Mouse (Mus musculus): ENCODE data around the gene Gripap1. TPM values are rescaled to one million over a fixed set of nuclear protein-coding genes. Genes with fewer than 3 reads are reported as not detected.
"Not testable (repeated sequence)": the region's sequence is repeated elsewhere in the genome, so short reads cannot be mapped to it uniquely, and the experiment has no call there.

Gene Gripap1
- polyA plus RNA-seq, 1 experiment from 2014 or later, result 50.1 TPM

- WGBS, result 74% methylated on average over 4 of the region's 4 CpGs
- Histone ChIP-seq H3K9me3 (no peaks in the 10 kb centered on the region), H3K4me3 (no peak overlapping the region), H3K4me2 (no peak overlapping the region), H3K36me3 (no peaks in the 10 kb centered on the region), H3K4me1 (no peaks in the 10 kb centered on the region), H3K9ac (no peak overlapping the region), H3K27ac (no peak overlapping the region), H3K27me3 (no peaks in the 10 kb centered on the region)
- no peak for ATAC-seq (ENCODE audit: insufficient number of reproducible peaks, insufficient read depth, low FRiP score, low TSS enrichment, low read depth)
Measured at GRCm38 (mm10) chrX:7782603-7783092, 6.9 kb upstream of the Gripap1 start.

- 29% methylated on average over 5 of the region's 5 CpGs for WGBS
- Histone ChIP-seq H3K4me1 (peaks cover 4% of the 10 kb centered on the region), H3K36me3 (peaks cover 5% of the 10 kb centered on the region; the same call in 1 of the 2 replicates), H3K9ac (peak overlapping the region; percentile 69), H3K9me3 (no peaks in the 10 kb centered on the region), H3K4me2 (peak overlapping the region; percentile 63), H3K27ac (no peak overlapping the region), H3K4me3 (peak overlapping the region; percentile 55), H3K27me3 (no peaks in the 10 kb centered on the region)
- ATAC-seq (ENCODE audit: insufficient number of reproducible peaks, insufficient read depth, low FRiP score, low TSS enrichment, low read depth), result no peak
Measured at GRCm38 (mm10) chrX:7790309-7790708, 744 bp downstream of the Gripap1 start.

GRCm38 (mm10) chrX:7793361-7793760 lies 3.8 kb downstream of the Gripap1 start:
- H3K27me3 ChIP-seq, result no peaks in the 10 kb centered on the region
- 57% methylated on average over 3 of the region's 3 CpGs for WGBS
- no peak overlapping the region for H3K27ac ChIP-seq
- no peak overlapping the region for H3K9ac ChIP-seq
- no peak overlapping the region for H3K4me3 ChIP-seq
- no peaks in the 10 kb centered on the region for H3K9me3 ChIP-seq
- no peak for ATAC-seq (ENCODE audit: insufficient number of reproducible peaks, insufficient read depth, low FRiP score, low TSS enrichment, low read depth)
- no peak overlapping the region for H3K4me2 ChIP-seq
- peaks cover 4% of the 10 kb centered on the region for H3K4me1 ChIP-seq
- peaks cover 5% of the 10 kb centered on the region; the same call in 1 of the 2 replicates for H3K36me3 ChIP-seq

GRCm38 (mm10) chrX:7795016-7795415 lies 5.5 kb downstream of the Gripap1 start:
- H3K27me3 ChIP-seq, result no peaks in the 10 kb centered on the region
- H3K9me3 ChIP-seq, result no peaks in the 10 kb centered on the region
- H3K4me1 ChIP-seq, result peaks cover 4% of the 10 kb centered on the region
- no peak overlapping the region for H3K4me2 ChIP-seq
- H3K9ac ChIP-seq, result no peak overlapping the region
- ATAC-seq (ENCODE audit: insufficient number of reproducible peaks, insufficient read depth, low FRiP score, low TSS enrichment, low read depth), result no peak
- peaks cover 14% of the 10 kb centered on the region for H3K36me3 ChIP-seq
- WGBS, result 28% methylated on average over 7 of the region's 7 CpGs
- H3K27ac ChIP-seq, result no peak overlapping the region
- no peak overlapping the region for H3K4me3 ChIP-seq

GRCm38 (mm10) chrX:7797327-7797726 lies 7.8 kb downstream of the Gripap1 start:
- Histone ChIP-seq H3K4me1 (no peaks in the 10 kb centered on the region), H3K9me3 (no peaks in the 10 kb centered on the region), H3K4me3 (no peak overlapping the region), H3K9ac (no peak overlapping the region), H3K4me2 (no peak overlapping the region), H3K36me3 (peaks cover 25% of the 10 kb centered on the region), H3K27ac (no peak overlapping the region), H3K27me3 (no peaks in the 10 kb centered on the region)
- no peak for ATAC-seq (ENCODE audit: insufficient number of reproducible peaks, insufficient read depth, low FRiP score, low TSS enrichment, low read depth)
- 77% methylated on average over 3 of the region's 3 CpGs for WGBS

- 82% methylated on average over 2 of the region's 2 CpGs for whole genome bisulfite sequencing
Measured at GRCm38 (mm10) chrX:7802157-7802556, 12.6 kb downstream of the Gripap1 start.

GRCm38 (mm10) chrX:7815016-7815415 lies 25.5 kb downstream of the Gripap1 start:
- H3K4me2 ChIP-seq; H3K27me3 ChIP-seq; H3K9ac ChIP-seq; H3K4me3 ChIP-seq; H3K9me3 ChIP-seq; H3K4me1 ChIP-seq; H3K27ac ChIP-seq; ATAC-seq (ENCODE audit: insufficient number of reproducible peaks, insufficient read depth, low FRiP score, low TSS enrichment, low read depth): not testable (repeated sequence)
- WGBS, result 60% methylated on average over 8 of the region's 8 CpGs
- H3K36me3 ChIP-seq, result peaks cover 51% of the 10 kb centered on the region

More at GRCm38 (mm10) chrX:7802157-7802556, 12.6 kb downstream of the Gripap1 start:
- not testable (repeated sequence) for H3K9ac ChIP-seq; ATAC-seq (ENCODE audit: insufficient number of reproducible peaks, insufficient read depth, low FRiP score, low TSS enrichment, low read depth); H3K27me3 ChIP-seq; H3K9me3 ChIP-seq; H3K4me3 ChIP-seq; H3K4me1 ChIP-seq; H3K27ac ChIP-seq; H3K4me2 ChIP-seq
- peaks cover 36% of the 10 kb centered on the region for H3K36me3 ChIP-seq

- peak within 1 kb of the TSS; percentile 64 for H3K9ac ChIP-seq
- H3K4me3 ChIP-seq, result peak within 1 kb of the TSS; percentile 49
- no peaks in the 10 kb centered on the region for H3K4me1 ChIP-seq
- no peaks in the 10 kb centered on the region for H3K9me3 ChIP-seq
- ATAC-seq (ENCODE audit: insufficient number of reproducible peaks, insufficient read depth, low FRiP score, low TSS enrichment, low read depth), result peak; percentile 58; the same call in 1 of the 2 replicates
- H3K27me3 ChIP-seq, result no peaks in the 10 kb centered on the region
- 33% methylated on average over 24 of the region's 24 CpGs for WGBS
- H3K4me2 ChIP-seq, result peak within 1 kb of the TSS; percentile 67
- no peak within 1 kb of the TSS for H3K27ac ChIP-seq
- H3K36me3 ChIP-seq, result peaks cover 21% of the 10 kb centered on the region; the same call in 1 of the 2 replicates
Measured at GRCm38 (mm10) chrX:7821865-7822779, 32.6 kb downstream of the Gripap1 start, which contains the start of gene Kcnd1. Gene Kcnd1 (plus strand): TSS chrX:7822289.

GRCm38 (mm10) chrX:7837146-7837545 lies 47.6 kb downstream of the Gripap1 start:
- Histone ChIP-seq H3K4me2 (no peak overlapping the region), H3K9ac (no peak overlapping the region), H3K36me3 (no peaks in the 10 kb centered on the region), H3K4me3 (no peak overlapping the region), H3K27me3 (no peaks in the 10 kb centered on the region), H3K27ac (no peak overlapping the region), H3K9me3 (no peaks in the 10 kb centered on the region), H3K4me1 (no peaks in the 10 kb centered on the region)
- no peak for ATAC-seq (ENCODE audit: insufficient number of reproducible peaks, insufficient read depth, low FRiP score, low TSS enrichment, low read depth)
- 90% methylated on average over 1 of the region's 1 CpGs for WGBS

- no peaks in the 10 kb centered on the region for H3K36me3 ChIP-seq
- H3K4me2 ChIP-seq, result peak overlapping the region; percentile 51
- H3K9me3 ChIP-seq, result no peaks in the 10 kb centered on the region
- H3K4me1 ChIP-seq, result peaks cover 9% of the 10 kb centered on the region
- H3K27ac ChIP-seq, result peak overlapping the region; percentile 51; the same call in 1 of the 2 replicates
- no peak overlapping the region for H3K9ac ChIP-seq
- 22% methylated on average over 7 of the region's 7 CpGs for WGBS
- H3K4me3 ChIP-seq, result peak overlapping the region; percentile 74
- H3K27me3 ChIP-seq, result no peaks in the 10 kb centered on the region
- ATAC-seq (ENCODE audit: insufficient number of reproducible peaks, insufficient read depth, low FRiP score, low TSS enrichment, low read depth), result no peak
Measured at GRCm38 (mm10) chrX:7840842-7841162, 51.2 kb downstream of the Gripap1 start.

- Histone ChIP-seq H3K36me3 (no peaks in the 10 kb centered on the region), H3K27ac (peak within 1 kb of the TSS; percentile 91), H3K4me2 (peak within 1 kb of the TSS; percentile 67), H3K4me1 (peaks cover 9% of the 10 kb centered on the region), H3K27me3 (no peaks in the 10 kb centered on the region), H3K4me3 (peak within 1 kb of the TSS; percentile 74), H3K9ac (peak within 1 kb of the TSS; percentile 87), H3K9me3 (no peaks in the 10 kb centered on the region)
- peak; percentile 96 for ATAC-seq (ENCODE audit: insufficient number of reproducible peaks, insufficient read depth, low FRiP score, low TSS enrichment, low read depth)
- 23% methylated on average over 74 of the region's 74 CpGs for WGBS
Measured at GRCm38 (mm10) chrX:7841163-7842162, 51.9 kb downstream of the Gripap1 start, which contains the start of gene Otud5. Gene Otud5 (plus strand): TSS chrX:7841364.
